Mouse (Mus musculus) midbrain, postnatal 0 days (tissue): ENCODE data around the gene Mex3b. TPM values are rescaled to one million over a fixed set of nuclear protein-coding genes. Genes with fewer than 3 reads are reported as not detected.
A peak's percentile ranks its signal among the peaks of the same experiment; 100 is the strongest.

Experiments used
- ATAC-seq: fragments of 200-750 bp; cut with Nextera tagmentation; 2 replicates; pipeline ENCODE4 v1.8.0; 2017; ENCODE audit warnings: moderate number of reproducible peaks, mild to moderate bottlenecking, moderate TSS enrichment, moderate library complexity; ENCODE audit not compliant: low FRiP score
- DNase-seq: peaks from one replicate; pipeline ENCODE4 v3.0.0-alpha.2; 2015; ENCODE audit warnings: low spot score
- H3K27ac ChIP-seq: fragments of 300-500 bp; sonication (generic); 2 replicates; pipeline ENCODE4 v1.5.1; 2014; ENCODE audit warnings: low read depth, mild to moderate bottlenecking, low read length, mixed read lengths
- H3K27me3 ChIP-seq: fragments of 300-500 bp; sonication (generic); 2 replicates; pipeline ENCODE4 v1.6.1; 2014; ENCODE audit warnings: low read length, control low read depth, mixed read lengths; ENCODE audit not compliant: insufficient read depth
- H3K36me3 ChIP-seq: fragments of 300-500 bp; sonication (generic); 2 replicates; pipeline ENCODE4 v1.6.1; 2014; ENCODE audit warnings: low read length, control low read depth, mixed read lengths; ENCODE audit not compliant: insufficient read depth
- H3K4me1 ChIP-seq: fragments of 300-500 bp; sonication (generic); 2 replicates; pipeline ENCODE4 v1.6.1; 2014; ENCODE audit warnings: mild to moderate bottlenecking, control low read depth, antibody characterized with exemption, low read length, mixed read lengths; ENCODE audit not compliant: insufficient read depth
- H3K4me2 ChIP-seq: fragments of 300-500 bp; sonication (generic); 2 replicates; pipeline ENCODE4 v1.6.1; 2014; ENCODE audit warnings: low read depth, mild to moderate bottlenecking, low read length, mixed read lengths; ENCODE audit not compliant: poor library complexity, severe bottlenecking
- H3K4me3 ChIP-seq: fragments of 300-500 bp; sonication (generic); 2 replicates; pipeline ENCODE4 v1.5.1; 2014; ENCODE audit warnings: low read depth, mild to moderate bottlenecking, low read length, moderate library complexity
- H3K9ac ChIP-seq: fragments of 300-500 bp; sonication (generic); replicated peaks from 2 replicates; pipeline ENCODE4 v1.6.1; 2014; ENCODE audit warnings: mild to moderate bottlenecking, low read length, moderate library complexity, mixed read lengths; ENCODE audit not compliant: poor library complexity, severe bottlenecking
- H3K9me3 ChIP-seq: fragments of 300-500 bp; sonication (generic); 2 replicates; pipeline ENCODE4 v1.6.1; 2016; ENCODE audit warnings: low read length, control low read depth
- CTCF ChIP-seq: IDR thresholded peaks from 2 replicates; pipeline ENCODE4 v1.5.1; 2016; ENCODE audit warnings: antibody characterized with exemption, mild to moderate bottlenecking
- WGBS: fragments of 180-500 bp; shearing (Covaris S2); extraction: QIAGEN DNeasy Blood & Tissue Kit; methylation state at CpG from one replicate; pipeline ENCODE4 v1.1.7; 2014; 5-methylcytosine and 5-hydroxymethylcytosine counted together
- polyA plus RNA-seq: library from polyadenylated mRNA; unstranded; fragments of >200 nt; fragmentation: Nextera tagmentation; extraction: Ambion mirVana; gene quantifications from 2 replicates; pipeline ENCODE4 v1.2.1, GENCODE M21; 2015
- total RNA-seq: library from RNA; depleted of rRNA; stranded (reverse); fragments of >200 nt; gene quantifications from 2 replicates; pipeline ENCODE4 v1.2.3, GENCODE M21; 2014; rRNA removed

Gene Mex3b
- total and polyA plus RNA-seq, 2 experiments from 2014 or later: 17.1 to 101 TPM

- Histone ChIP-seq H3K9ac (no peak overlapping the region), H3K27me3 (no peaks in the 10 kb centered on the region), H3K4me3 (no peak overlapping the region), H3K9me3 (no peaks in the 10 kb centered on the region), H3K4me2 (no peak overlapping the region), H3K36me3 (no peaks in the 10 kb centered on the region), H3K4me1 (no peaks in the 10 kb centered on the region), H3K27ac (no peak overlapping the region)
- WGBS: 80% methylated on average over 3 of the region's 3 CpGs
- ATAC-seq (no peak), DNase-seq (no peak)
- TF ChIP-seq CTCF: no peak
Observed at GRCm38 (mm10) chr7:82905527-82905926, 38.4 kb downstream of the Mex3b start.

- no peak for TF ChIP-seq CTCF
- Histone ChIP-seq H3K27me3 (no peaks in the 10 kb centered on the region), H3K27ac (no peak overlapping the region), H3K9ac (no peak overlapping the region), H3K4me2 (no peak overlapping the region), H3K36me3 (no peaks in the 10 kb centered on the region), H3K4me1 (no peaks in the 10 kb centered on the region), H3K4me3 (no peak overlapping the region), H3K9me3 (no peaks in the 10 kb centered on the region)
- WGBS: 68% methylated on average over 1 of the region's 1 CpGs
- DNase-seq (no peak), ATAC-seq (no peak)
Observed at GRCm38 (mm10) chr7:82907081-82907480, 39.9 kb downstream of the Mex3b start.

- Histone ChIP-seq H3K27me3 (no peaks in the 10 kb centered on the region), H3K27ac (no peak overlapping the region), H3K36me3 (no peaks in the 10 kb centered on the region), H3K4me2 (peak overlapping the region; percentile 15; the same call in 1 of the 2 replicates), H3K4me3 (no peak overlapping the region), H3K4me1 (no peaks in the 10 kb centered on the region), H3K9ac (no peak overlapping the region), H3K9me3 (no peaks in the 10 kb centered on the region)
- ATAC-seq (no peak), DNase-seq (no peak)
- no peak for TF ChIP-seq CTCF
- 41% methylated on average over 10 of the region's 10 CpGs for whole genome bisulfite sequencing
Observed at GRCm38 (mm10) chr7:82910536-82911384, 43.6 kb downstream of the Mex3b start.

GRCm38 (mm10) chr7:82911501-82911900 is 44.4 kb downstream of the Mex3b start:
- H3K4me1 ChIP-seq: no peaks in the 10 kb centered on the region
- TF ChIP-seq CTCF: no peak
- no peak overlapping the region for H3K27ac ChIP-seq
- DNase-seq (no peak), ATAC-seq (no peak)
- H3K27me3 ChIP-seq: no peaks in the 10 kb centered on the region
- H3K4me2 ChIP-seq: no peak overlapping the region
- H3K9ac ChIP-seq: no peak overlapping the region
- no peak overlapping the region for H3K4me3 ChIP-seq
- 96% methylated on average over 10 of the region's 10 CpGs for WGBS
- H3K36me3 ChIP-seq: no peaks in the 10 kb centered on the region
- H3K9me3 ChIP-seq: no peaks in the 10 kb centered on the region

DNA sequence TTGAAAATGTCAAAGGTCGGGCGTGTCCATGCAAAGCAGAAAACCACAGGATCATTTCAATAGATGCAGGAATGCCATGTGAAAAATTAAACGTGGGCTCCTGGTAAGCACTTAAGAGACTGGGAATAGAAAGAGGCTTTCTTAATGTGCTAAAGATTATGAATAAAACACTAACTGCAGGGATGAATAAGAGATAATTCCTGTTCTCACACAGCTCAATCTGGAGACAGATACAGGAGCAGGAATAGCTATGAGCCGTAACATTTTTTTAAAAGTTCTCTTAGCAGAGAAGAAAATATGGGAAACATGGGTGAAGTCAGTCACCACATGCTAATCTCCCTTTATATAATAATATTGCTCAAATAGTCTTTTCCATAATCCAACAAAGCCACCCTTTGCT is 47.2 kb downstream of the Mex3b start:
- DNase-seq (no peak), ATAC-seq (no peak)
- Histone ChIP-seq H3K9ac (no peak overlapping the region), H3K27ac (no peak overlapping the region), H3K27me3 (no peaks in the 10 kb centered on the region), H3K9me3 (no peaks in the 10 kb centered on the region), H3K4me3 (no peak overlapping the region), H3K4me2 (no peak overlapping the region), H3K36me3 (no peaks in the 10 kb centered on the region), H3K4me1 (no peaks in the 10 kb centered on the region)
- WGBS: 67% methylated on average over 4 of the region's 4 CpGs
- no peak for TF ChIP-seq CTCF

Other genes starting within 250 kb of the Mex3b start
- gene Saxo2, start 218.8 kb upstream of the Mex3b start, total RNA-seq: 26.6 and 28.9 TPM in 2 replicates
- gene Saxo2, start 218.8 kb upstream of the Mex3b start, polyA plus RNA-seq: 42.2 and 49.2 TPM in 2 replicates
- gene Efl1, start 218.7 kb upstream of the Mex3b start, total RNA-seq: 10.2 and 12.4 TPM in 2 replicates
- gene Efl1, start 218.7 kb upstream of the Mex3b start, polyA plus RNA-seq: 16.6 and 17.5 TPM in 2 replicates